Mouse (Mus musculus) kidney, adult 2 months (tissue): ENCODE measurements around the gene Gm28539.

Experiments used
- CTCF ChIP-seq: fragments of 200-500 bp; conservative IDR thresholded peaks from 2 replicates; pipeline ENCODE4 v1.5.1; 2011; ENCODE audit warnings: low read depth, mild to moderate bottlenecking, control low read depth, low read length, moderate library complexity, mixed read lengths; ENCODE audit not compliant: insufficient read depth, insufficient read length
- POLR2A ChIP-seq: fragments of 200-500 bp; IDR thresholded peaks from one replicate; pipeline ENCODE4 v1.6.1; 2011; ENCODE audit warnings: low read depth, low read length, control low read depth

DNA sequence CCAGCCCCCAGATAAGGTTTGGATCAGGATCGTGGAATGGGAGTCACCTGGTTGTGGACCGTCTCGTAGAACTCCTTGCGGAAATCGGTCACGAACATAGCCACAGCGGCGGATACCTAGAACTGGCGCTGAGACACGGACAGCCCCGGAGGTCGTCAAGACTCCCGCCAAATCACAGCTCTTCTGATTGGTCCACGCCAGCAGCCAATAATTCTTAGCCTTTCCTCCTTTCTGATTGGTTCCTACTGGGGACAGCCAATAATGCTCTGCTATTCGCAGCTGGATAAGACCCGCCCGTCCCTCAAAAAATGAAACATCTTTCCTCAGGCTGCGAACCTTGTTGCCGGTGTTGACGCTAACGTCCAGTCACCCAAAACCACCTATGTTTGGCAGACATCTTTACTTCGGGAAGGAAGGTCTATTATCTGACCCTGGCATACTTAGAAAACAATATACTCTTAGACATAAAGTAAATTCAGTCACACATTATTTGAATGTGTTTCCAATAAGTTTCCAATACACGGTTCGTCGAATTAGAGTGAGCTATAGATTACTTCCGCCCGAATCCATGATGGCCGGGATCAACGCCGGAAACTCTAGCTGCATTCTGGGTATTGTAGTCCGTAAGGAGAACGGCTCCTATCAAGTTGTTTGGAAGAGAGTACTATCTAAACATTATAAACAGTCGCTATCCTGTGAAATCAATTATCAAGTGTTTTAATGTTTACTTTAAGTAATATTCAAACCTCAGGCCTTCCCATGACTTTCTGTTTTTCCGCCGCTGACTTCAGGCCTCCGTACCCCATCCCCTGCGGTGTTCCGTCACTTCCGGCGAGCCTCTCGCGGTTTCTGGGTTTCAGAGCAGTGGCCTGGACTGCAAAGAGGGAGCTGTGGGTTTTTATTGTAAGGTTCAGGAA is 24.7 kb upstream of the Gm28539 start, which contains the start of the genes Ufd1 and Cdc45:
- TF ChIP-seq POLR2A (peak; percentile 48), CTCF (no peak)
